Mouse (Mus musculus) spleen, adult 2 months (tissue): ENCODE measurements around the gene Polr3e.

Experiments
- CTCF ChIP-seq: fragments of 200-500 bp; IDR thresholded peaks from 2 replicates; pipeline ENCODE4 v1.5.1; 2011; ENCODE audit warnings: mild to moderate bottlenecking, inconsistent platforms; ENCODE audit not compliant: insufficient read depth, insufficient read length, insufficient replicate concordance; ENCODE audit errors: extremely low read depth
- POLR2A ChIP-seq: fragments of 200-500 bp; IDR thresholded peaks from 2 replicates; pipeline ENCODE4 v1.6.1; 2011; ENCODE audit warnings: low read depth, low read length, inconsistent platforms

GRCm38 (mm10) chr7:120961893-120962292 lies 44.3 kb downstream of the Polr3e start:
- TF ChIP-seq POLR2A, result no peak
- no peak for TF ChIP-seq CTCF
